Mouse (Mus musculus): Measurements from ENCODE around the gene Tmf1. TPM values are rescaled to one million over a fixed set of nuclear protein-coding genes. Genes with fewer than 3 reads are reported as not detected.
A peak's percentile ranks its signal among the peaks of the same experiment; 100 is the strongest.

The Tmf1 gene
- total and polyA plus RNA-seq, 3 experiments, result 12.7 to 26.4 (median 22.3) TPM

DNA sequence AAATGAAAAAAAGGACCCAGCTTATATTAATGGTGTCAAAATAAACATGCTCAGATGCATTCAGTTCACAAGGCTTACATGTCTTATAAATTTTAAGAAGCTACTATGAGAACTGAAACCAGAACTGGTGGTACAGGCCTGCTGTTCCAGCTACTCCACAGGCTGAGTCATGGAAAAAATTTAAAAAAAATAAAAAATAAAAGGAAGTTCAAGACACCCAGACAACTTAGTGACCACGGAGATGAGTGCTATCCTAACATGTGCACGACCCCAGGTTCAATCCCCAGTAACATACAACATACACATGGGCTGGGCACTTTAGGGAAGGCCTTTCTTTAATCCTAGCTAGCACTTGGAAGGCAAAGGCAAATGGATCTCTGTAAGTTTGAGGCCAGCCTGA lies 29.2 kb downstream of the Tmf1 start:
- no peaks in the 10 kb centered on the region for H3K79me2 ChIP-seq (replicated peaks; ENCODE audit: control insufficient read depth, extremely low read depth, insufficient read depth, poor library complexity, severe bottlenecking)
- H3K4me2 ChIP-seq (ENCODE audit: insufficient read depth, low read depth, poor library complexity, severe bottlenecking), result peak overlapping the region; percentile 68; the same call in 1 of the 2 replicates
- no peaks in the 10 kb centered on the region for H3K27me3 ChIP-seq (replicated peaks)
- no peak overlapping the region for H3K9ac ChIP-seq (ENCODE audit: insufficient read depth, low read depth)
- peak; percentile 73 for TF ChIP-seq ZNF384 (IDR thresholded peaks at IDR 0.05; ENCODE audit: low read depth, low read length)
- peak; percentile 59; the same call in 1 of the 2 replicates for TF ChIP-seq EP300 (IDR thresholded peaks at IDR 0.05; ENCODE audit: low read length)
- TF ChIP-seq ETS1 (conservative IDR thresholded peaks at IDR 0.05; ENCODE audit: low read depth, low read length), result 0 out of 2 replicates have a peak, but pooled peaks have one; percentile 17
- TF ChIP-seq BHLHE40 (IDR thresholded peaks at IDR 0.05; ENCODE audit: low read depth, low read length), result no peak
- no peak for TF ChIP-seq POLR2A (IDR thresholded peaks at IDR 0.05; ENCODE audit: low read depth, low read length)
- no peak for TF ChIP-seq ZMIZ1 (IDR thresholded peaks at IDR 0.05; ENCODE audit: low read depth, low read length)
- TF ChIP-seq NRF1 (IDR thresholded peaks at IDR 0.05; ENCODE audit: low read depth, low read length), result no peak
- TF ChIP-seq RCOR1 (conservative IDR thresholded peaks at IDR 0.05; ENCODE audit: low read depth, low read length), result no peak
- TF ChIP-seq UBTF (IDR thresholded peaks at IDR 0.05; ENCODE audit: low read depth, low read length), result no peak
- TF ChIP-seq E2F4 (IDR thresholded peaks at IDR 0.05; ENCODE audit: insufficient replicate concordance, low read depth, low read length), result no peak
- 0 out of 2 replicates have a peak, but pooled peaks have one; percentile 35 for TF ChIP-seq POLR2AphosphoS2 (IDR thresholded peaks at IDR 0.05; ENCODE audit: low read depth, low read length)
- TF ChIP-seq JUND (conservative IDR thresholded peaks at IDR 0.05; ENCODE audit: low read depth, low read length), result no peak
- TF ChIP-seq CHD2 (IDR thresholded peaks at IDR 0.05; ENCODE audit: low read length), result no peak
- no peak for TF ChIP-seq RAD21 (IDR thresholded peaks at IDR 0.05; ENCODE audit: low read depth, low read length)
- TF ChIP-seq IRF4 (IDR thresholded peaks at IDR 0.05; ENCODE audit: low read depth, low read length), result 0 out of 2 replicates have a peak, but pooled peaks have one; percentile 41
- no peak for TF ChIP-seq PAX5 (IDR thresholded peaks at IDR 0.05; ENCODE audit: low read length)
- TF ChIP-seq GABPA (IDR thresholded peaks at IDR 0.05; ENCODE audit: insufficient replicate concordance, low read depth, low read length), result no peak
- TF ChIP-seq JUN (IDR thresholded peaks at IDR 0.05; ENCODE audit: insufficient read depth, low read depth, low read length), result 0 out of 2 replicates have a peak, but pooled peaks have one; percentile 33
- no peak for TF ChIP-seq CTCF (conservative IDR thresholded peaks at IDR 0.05 in 1 of 2, IDR thresholded peaks at IDR 0.05 in 1 of 2; ENCODE audit: low read depth in 2 of 2, low read length in 2 of 2)
- TF ChIP-seq SMC3 (IDR thresholded peaks at IDR 0.05; ENCODE audit: low read depth, low read length), result no peak
- TF ChIP-seq ZKSCAN1 (IDR thresholded peaks at IDR 0.05; ENCODE audit: borderline replicate concordance, low read depth, low read length), result no peak
- no peak for TF ChIP-seq USF2 (conservative IDR thresholded peaks at IDR 0.05; ENCODE audit: low read depth, low read length)
- no peak for TF ChIP-seq HCFC1 (IDR thresholded peaks at IDR 0.05; ENCODE audit: low read depth, low read length)
- TF ChIP-seq TCF12 (IDR thresholded peaks at IDR 0.05; ENCODE audit: low read depth, low read length), result no peak
- no peak for TF ChIP-seq ELF1 (IDR thresholded peaks at IDR 0.05; ENCODE audit: low read depth, low read length)
- no peak for TF ChIP-seq TBP (conservative IDR thresholded peaks at IDR 0.05; ENCODE audit: low read depth, low read length)
- no peak for TF ChIP-seq KAT2A (IDR thresholded peaks at IDR 0.05; ENCODE audit: insufficient replicate concordance, low read length)
- no peak for TF ChIP-seq NELFE (IDR thresholded peaks at IDR 0.05; ENCODE audit: low read depth, low read length)
- no peak for TF ChIP-seq CHD1 (IDR thresholded peaks at IDR 0.05; ENCODE audit: low read depth, low read length)
- 0 out of 2 replicates have a peak, but pooled peaks have one; percentile 25 for TF ChIP-seq SIN3A (IDR thresholded peaks at IDR 0.05; ENCODE audit: low read length)
- no peak for TF ChIP-seq MEF2A (IDR thresholded peaks at IDR 0.05; ENCODE audit: borderline replicate concordance, low read depth, low read length)
- no peak for TF ChIP-seq MXI1 (IDR thresholded peaks at IDR 0.05; ENCODE audit: low read depth, low read length)
- no peak for TF ChIP-seq MAX (IDR thresholded peaks at IDR 0.05; ENCODE audit: low read length)
- TF ChIP-seq MAZ (IDR thresholded peaks at IDR 0.05; ENCODE audit: low read depth, low read length), result no peak
- no peak for TF ChIP-seq MYC (IDR thresholded peaks at IDR 0.05; ENCODE audit: low read depth, low read length)
- no peak for TF ChIP-seq USF1 (IDR thresholded peaks at IDR 0.05; ENCODE audit: low read depth, low read length)
- no peak for TF ChIP-seq ZC3H11A (IDR thresholded peaks at IDR 0.05; ENCODE audit: low read depth, low read length)
- peak; percentile 42; the same call in 1 of the 2 replicates for TF ChIP-seq MAFK (IDR thresholded peaks at IDR 0.05; ENCODE audit: insufficient replicate concordance, low read length)
- peak; percentile 12 for DNase-seq (ENCODE audit: extremely low read depth)
- H3K4me1 ChIP-seq (ENCODE audit: control insufficient read depth in 1 of 2, insufficient read depth in 2 of 2), result peaks cover 3 to 34% of the 10 kb centered on the region in 2 experiments; a peak in 3 of 4 replicates
- H3K9me3 ChIP-seq (replicated peaks; ENCODE audit: low read length), result no peaks in the 10 kb centered on the region
- H3K4me3 ChIP-seq (replicated peaks in 1 of 3; ENCODE audit: low read depth in 2 of 3, low read length in 2 of 3, poor library complexity in 1 of 3), result no peak overlapping the region
- in situ Hi-C loops (cut with MboI; ENCODE audit: low pct_ligation_motif_present, low pct_unique_long_range_greater_than_20kb, low sequenced_read_pairs) (no loop called here), dilution Hi-C loops (cut with MboI; ENCODE audit: extremely low pct_ligation_motif_present, extremely low pct_unique_long_range_greater_than_20kb, low sequenced_read_pairs) (no loop called here)
- H3K36me3 ChIP-seq (replicated peaks in 1 of 2; ENCODE audit: control insufficient read depth in 1 of 2, insufficient read depth in 1 of 2, low read length in 1 of 2), result peaks cover 9 to 32% of the 10 kb centered on the region in 2 experiments
- H3K27ac ChIP-seq (ENCODE audit: insufficient read depth, low read depth), result no peak overlapping the region

Measured in CH12.LX (cell line).